Mouse (Mus musculus): ENCODE results near the gene Adgrl1.

DNA sequence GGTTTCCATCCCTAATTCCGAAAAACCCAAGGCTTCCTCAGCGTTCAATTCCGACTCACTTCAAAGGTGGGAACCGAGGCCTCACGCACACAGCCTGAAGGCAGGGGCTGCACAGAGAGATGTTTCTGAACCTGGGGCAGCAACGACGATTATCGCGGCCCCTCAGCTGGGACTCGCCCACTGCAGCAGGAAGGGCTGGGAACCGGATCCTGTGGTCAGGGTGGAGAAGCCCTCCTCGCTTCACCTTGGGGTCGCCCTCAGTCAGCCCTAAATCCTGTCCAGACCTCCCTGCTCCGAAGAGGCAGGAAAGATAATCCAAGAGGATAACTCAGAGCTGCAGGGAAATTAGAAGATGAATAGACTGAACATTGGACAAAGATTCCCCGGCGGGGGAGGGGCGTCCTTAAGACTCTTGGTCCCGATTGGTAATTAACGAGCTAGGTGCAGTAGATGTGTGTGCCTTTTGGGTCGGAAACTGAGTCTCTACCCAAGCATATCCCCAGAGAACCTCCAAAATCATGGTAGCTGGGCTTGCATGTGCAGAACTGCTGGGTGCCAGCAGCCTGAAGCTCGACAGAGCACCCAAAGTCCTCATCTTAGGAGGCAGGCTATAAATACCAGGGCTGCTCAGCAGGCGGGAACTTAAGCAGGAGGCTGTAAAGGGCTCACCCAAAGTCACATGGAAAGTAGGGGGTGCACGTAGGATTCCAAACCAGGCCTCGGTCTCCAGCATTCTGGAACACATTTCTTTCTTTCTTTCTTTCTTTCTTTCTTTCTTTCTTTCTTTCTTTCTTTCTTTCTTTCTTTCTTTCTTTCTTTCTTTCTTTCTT is 37.3 kb upstream of the Adgrl1 start:
- no peak for TF ChIP-seq CTCF (IDR thresholded peaks at IDR 0.05; ENCODE audit: control insufficient read depth, insufficient read depth, insufficient replicate concordance, low read depth, low read length)
- no peak for TF ChIP-seq POLR2A (IDR thresholded peaks at IDR 0.05; ENCODE audit: control insufficient read depth, low read depth, low read length)
